Mouse (Mus musculus): Measurements from ENCODE around the gene Alg6. TPM values are rescaled to one million over a fixed set of nuclear protein-coding genes. Genes with fewer than 3 reads are reported as not detected.

The Alg6 gene
- polyA plus RNA-seq (2014; fragmentation: Illumina TruSeq; extraction: RNeasy Lipid Tissue Mini Kit (QIAGEN cat#74804); ENCODE audit: low read depth, low replicate concordance), result 15.7 TPM

GRCm38 (mm10) chr4:99714904-99715782, at the start of gene Alg6:
Alg6 (plus strand) TSS chr4:99715664.

Other genes starting within 250 kb of the Alg6 start
- gene Foxd3, start 59.4 kb upstream of the Alg6 start, polyA plus RNA-seq (2014; fragmentation: Illumina TruSeq; extraction: RNeasy Lipid Tissue Mini Kit (QIAGEN cat#74804); ENCODE audit: low read depth, low replicate concordance), result not detected
- gene Efcab7, start 113.5 kb downstream of the Alg6 start, polyA plus RNA-seq (2014; fragmentation: Illumina TruSeq; extraction: RNeasy Lipid Tissue Mini Kit (QIAGEN cat#74804); ENCODE audit: low read depth, low replicate concordance), result 2.7 TPM
- 107 TPM for gene Pgm1, start 213.8 kb downstream of the Alg6 start, polyA plus RNA-seq (2014; fragmentation: Illumina TruSeq; extraction: RNeasy Lipid Tissue Mini Kit (QIAGEN cat#74804); ENCODE audit: low read depth, low replicate concordance)
- 11.8 TPM for gene Itgb3bp, start 214.1 kb downstream of the Alg6 start, polyA plus RNA-seq (2014; fragmentation: Illumina TruSeq; extraction: RNeasy Lipid Tissue Mini Kit (QIAGEN cat#74804); ENCODE audit: low read depth, low replicate concordance)